ENCODE assay signal across 10 mouse cellular contexts in genomic region chr10:69907795-69908764, GRCm38 (mm10).
DNase-seq lines count a peak whose midpoint lies in the region; ATAC-seq lines count a peak whose summit lies in the region.
"Had no signal": no experiment of that assay in that cellular context is flagged by ENCODE, and none has a peak within 500 bp of the region (broad histone marks: within the 10 kb centered on the region; RNA-seq: fewer than 3 reads in every experiment).

No protein-coding gene starts in this region.

- H3K27me3 ChIP-seq in heart, embryonic 15.5 days: no peaks in the 10 kb centered on the region
- no peaks in the 10 kb centered on the region; the same call in 1 of the 2 replicates for H3K27me3 ChIP-seq in liver, embryonic 12.5 days (replicated peaks)
- H3K27me3 ChIP-seq: lung, embryonic 15.5 days had no signal

- no peak overlapping the region for H3K4me3 ChIP-seq in heart, embryonic 15.5 days
- H3K4me3 ChIP-seq in liver, embryonic 12.5 days: peak overlapping the region; percentile 20; the same call in 1 of the 2 replicates
- H3K4me3 ChIP-seq: lung, embryonic 15.5 days had no signal

- no peak for DNase-seq in heart, adult 18-20 months
- DNase-seq in 416B (ENCODE audit: low read depth): peak; percentile 49
- DNase-seq in ZHBTc4 (ENCODE audit: low read depth, low spot score): peak; percentile 94
- no peak for DNase-seq in cerebellum, adult 9-10 months
- no peak for DNase-seq in T-cell, adult 2 months (ENCODE audit: low spot score)
- DNase-seq in layer of hippocampus, adult 18-20 months (ENCODE audit: low spot score in 2 of 2): no peak
- DNase-seq: kidney, adult 8-10 months had no signal

- peaks cover 11% of the 10 kb centered on the region; the same call in 1 of the 2 replicates for H3K36me3 ChIP-seq in heart, embryonic 15.5 days
- H3K36me3 ChIP-seq in liver, embryonic 12.5 days: no peaks in the 10 kb centered on the region
- H3K36me3 ChIP-seq: lung, embryonic 15.5 days had no signal

- H3K4me2 ChIP-seq in heart, embryonic 15.5 days: no peak overlapping the region
- H3K4me2 ChIP-seq in liver, embryonic 12.5 days: peak overlapping the region; percentile 62
- H3K4me2 ChIP-seq: lung, embryonic 15.5 days had no signal

- 58% methylated on average over 12 of the region's 12 CpGs for WGBS in heart, embryonic 15.5 days
- WGBS in liver, embryonic 12.5 days (ENCODE audit: insufficient replicate concordance): 40% methylated on average over 12 of the region's 12 CpGs

- peak; percentile 64; the same call in 1 of the 2 replicates for ATAC-seq in heart, embryonic 15.5 days (replicated peaks; ENCODE audit: insufficient number of reproducible peaks, insufficient read depth, low FRiP score, low read depth)
- peak; percentile 97 for ATAC-seq in liver, embryonic 12.5 days

- peaks cover 8% of the 10 kb centered on the region for H3K4me1 ChIP-seq in heart, embryonic 15.5 days (replicated peaks)
- H3K4me1 ChIP-seq in liver, embryonic 12.5 days: peaks cover 78% of the 10 kb centered on the region
- H3K4me1 ChIP-seq: lung, embryonic 15.5 days had no signal

- H3K27ac ChIP-seq in heart, embryonic 15.5 days: no peak overlapping the region
- H3K27ac ChIP-seq in liver, embryonic 12.5 days: peak overlapping the region; percentile 98
- H3K27ac ChIP-seq: lung, embryonic 15.5 days had no signal

- no peaks in the 10 kb centered on the region for H3K9me3 ChIP-seq in heart, embryonic 15.5 days (replicated peaks)
- no peaks in the 10 kb centered on the region for H3K9me3 ChIP-seq in liver, embryonic 12.5 days (replicated peaks)
- H3K9me3 ChIP-seq: lung, embryonic 15.5 days had no signal

- no peak overlapping the region for H3K9ac ChIP-seq in heart, embryonic 15.5 days
- no peak overlapping the region; the same call in 1 of the 2 replicates for H3K9ac ChIP-seq in liver, embryonic 12.5 days
- H3K9ac ChIP-seq: lung, embryonic 15.5 days had no signal

Comparison
In these comparisons a context has a peak if more than half of its experiments do, and no peak if none do; other contexts are left out.
1. DNase-seq: peak in 416B (single experiment) and ZHBTc4 (single experiment); none in heart, adult 18-20 months (0 of 2), cerebellum, adult 9-10 months (single experiment), T-cell, adult 2 months (single experiment) and layer of hippocampus, adult 18-20 months (0 of 2).